Mouse (Mus musculus): Measurements from ENCODE around the gene Frmd8.
"Not testable (repeated sequence)": the region's sequence is repeated elsewhere in the genome, so short reads cannot be mapped to it uniquely, and the experiment has no call there.

Frmd8 gene

DNA sequence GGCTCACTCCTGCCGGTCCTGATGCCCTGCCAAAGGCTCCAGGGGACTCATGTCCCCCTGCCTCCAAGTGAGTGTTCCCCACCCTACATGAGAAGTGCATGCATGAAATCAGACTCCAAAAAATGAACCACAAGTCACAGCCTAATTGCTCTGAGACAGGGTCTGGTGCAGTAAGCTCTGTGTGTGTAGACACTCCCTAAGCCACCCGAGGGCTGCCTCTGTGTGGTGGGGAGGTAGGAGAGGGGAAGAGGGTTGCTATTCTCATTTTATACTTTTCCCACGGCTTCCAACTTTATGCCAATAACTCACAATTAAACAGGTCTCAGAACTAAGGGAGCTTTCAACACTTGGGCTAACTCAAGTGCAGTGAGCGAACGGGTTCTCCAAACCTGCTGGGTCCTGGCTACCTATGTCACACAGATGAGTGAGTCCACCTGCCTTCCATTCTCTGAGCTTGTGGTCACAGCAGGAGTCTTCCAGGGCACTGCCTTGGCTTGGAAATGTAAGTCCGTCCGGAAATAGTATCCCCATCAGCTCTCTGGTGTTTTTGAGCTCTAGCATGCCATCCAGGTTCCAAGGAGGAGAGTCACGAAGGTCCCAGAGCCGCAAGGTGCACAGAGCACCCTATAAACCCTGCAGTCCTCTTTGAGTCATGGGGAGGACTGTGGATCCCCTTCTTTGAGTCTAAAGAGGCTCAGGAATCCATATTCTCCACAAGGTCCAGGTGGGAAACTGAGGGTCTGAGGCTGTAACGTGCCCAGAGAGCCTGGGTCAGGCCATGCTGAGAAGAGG lies 50.1 kb downstream of the Frmd8 start:
- DNase-seq (ENCODE audit: low spot score): no peak

DNA sequence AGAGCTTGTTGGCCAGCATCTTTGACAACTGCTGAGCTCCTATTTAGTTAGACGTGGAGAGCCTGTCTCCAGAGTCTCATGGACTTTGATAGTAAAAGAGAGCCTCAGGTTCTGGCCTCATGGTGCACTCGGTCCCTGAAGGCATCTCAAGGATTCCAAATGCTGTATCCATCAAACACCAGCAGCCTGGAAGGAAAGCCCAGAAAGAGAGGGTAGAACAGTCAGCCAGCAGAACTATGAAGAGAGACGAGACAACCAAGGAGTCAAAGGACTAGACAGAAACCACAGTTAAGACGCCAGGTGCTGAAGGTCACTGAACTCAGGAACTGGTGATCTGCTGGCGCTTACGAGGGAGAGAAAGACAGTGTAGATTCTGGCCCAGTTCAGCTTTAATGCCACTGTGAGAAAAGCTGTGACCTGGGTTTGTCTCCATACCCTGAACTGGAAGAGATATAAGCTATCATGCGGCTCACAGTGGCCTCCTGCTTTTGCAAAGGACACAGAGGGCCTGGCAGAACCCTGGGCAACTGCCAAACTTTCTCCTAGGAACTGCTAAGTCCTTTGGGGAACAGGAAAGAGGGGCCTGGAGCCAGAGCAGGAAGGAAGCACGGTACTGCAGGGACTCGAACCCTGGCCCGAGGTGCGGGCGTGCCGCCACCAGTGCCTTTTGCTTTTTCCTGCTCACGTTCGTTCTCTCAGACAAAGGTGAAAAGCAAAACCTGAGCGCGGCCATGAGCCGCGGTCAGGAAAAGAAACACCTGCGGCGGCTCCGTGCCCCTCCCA lies 50.8 kb downstream of the Frmd8 start:
- DNase-seq (ENCODE audit: low spot score): peak; percentile 60

DNA sequence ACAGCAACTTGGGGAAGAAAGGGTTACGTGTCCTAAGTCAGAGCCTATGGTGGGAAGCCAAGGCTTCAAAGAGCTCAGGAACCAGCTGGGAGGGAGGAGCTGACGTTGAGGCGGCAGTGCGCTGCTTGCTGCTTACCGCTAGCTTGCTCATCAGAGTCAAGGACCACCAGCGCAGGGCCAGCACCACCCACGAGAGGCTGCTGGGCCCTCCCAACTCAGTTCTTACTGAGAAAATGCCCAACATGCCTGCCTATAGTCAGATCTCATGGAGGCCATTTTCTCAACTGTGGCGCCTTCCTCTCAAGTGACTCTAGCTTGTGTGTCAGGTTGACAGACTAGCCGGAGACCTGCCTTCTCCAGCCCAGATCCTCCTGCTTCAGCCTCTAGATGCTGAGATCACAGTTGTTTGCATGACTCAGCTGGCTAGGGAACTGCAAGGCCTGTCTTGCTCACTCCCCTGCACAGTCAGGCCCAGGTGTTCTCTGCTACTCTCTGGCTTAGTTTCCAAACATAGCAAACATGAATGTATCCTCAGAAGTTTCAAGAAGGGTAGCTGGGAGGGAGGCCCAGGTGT lies 51.7 kb downstream of the Frmd8 start:
- DNase-seq (ENCODE audit: low spot score): no peak

DNA sequence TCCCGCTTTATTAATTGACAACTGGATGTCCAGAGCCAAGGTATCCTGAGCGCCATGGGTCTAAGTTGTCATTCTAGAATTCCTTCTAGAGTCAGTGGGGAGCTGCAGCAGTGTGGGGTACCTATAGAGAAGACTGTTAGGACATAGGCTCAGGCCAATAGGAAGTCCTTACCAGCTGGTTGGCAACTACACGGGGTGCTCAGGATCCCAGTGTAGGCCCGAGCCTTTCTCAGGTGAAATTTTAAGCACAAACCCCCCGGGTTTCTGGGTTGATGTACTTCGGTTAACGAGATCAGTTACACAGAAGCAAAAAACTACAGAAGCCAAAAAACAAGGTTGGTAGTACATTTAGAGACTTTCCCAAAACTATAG lies 52.3 kb downstream of the Frmd8 start:
- DNase-seq (ENCODE audit: low spot score): no peak

DNA sequence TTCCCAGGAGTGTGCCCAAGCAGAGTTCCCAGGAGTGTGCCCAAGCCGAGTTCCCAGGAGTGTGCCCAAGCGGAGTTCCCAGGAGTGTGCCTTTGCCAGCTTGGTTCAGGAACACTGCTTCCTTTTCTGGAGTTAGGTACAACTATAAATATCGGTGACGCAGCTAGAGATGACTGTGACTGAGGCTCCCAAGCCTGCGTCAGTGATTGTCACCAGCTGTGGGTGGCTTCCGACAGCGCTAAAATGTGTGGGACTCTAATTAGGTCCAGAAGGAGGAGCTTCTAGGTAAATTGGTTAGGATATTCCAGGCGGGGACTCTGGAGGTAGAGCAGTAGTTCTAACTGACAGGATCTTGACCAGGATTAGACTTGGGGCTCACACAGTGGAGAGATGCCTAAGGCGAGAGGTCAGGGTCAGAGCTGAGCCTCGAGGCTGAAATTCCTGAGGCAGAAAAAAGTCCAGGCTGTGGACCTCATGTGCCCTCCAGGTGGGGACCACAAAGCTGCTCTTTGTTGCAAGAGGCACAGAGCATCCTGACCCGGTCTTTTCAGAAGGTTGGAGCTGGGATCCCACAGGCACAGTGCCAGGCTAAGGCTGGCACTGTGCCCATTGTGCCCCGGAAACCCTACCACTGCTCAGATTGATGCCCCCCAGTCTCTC lies 52.8 kb downstream of the Frmd8 start:
- DNase-seq (ENCODE audit: low spot score): no peak

DNA sequence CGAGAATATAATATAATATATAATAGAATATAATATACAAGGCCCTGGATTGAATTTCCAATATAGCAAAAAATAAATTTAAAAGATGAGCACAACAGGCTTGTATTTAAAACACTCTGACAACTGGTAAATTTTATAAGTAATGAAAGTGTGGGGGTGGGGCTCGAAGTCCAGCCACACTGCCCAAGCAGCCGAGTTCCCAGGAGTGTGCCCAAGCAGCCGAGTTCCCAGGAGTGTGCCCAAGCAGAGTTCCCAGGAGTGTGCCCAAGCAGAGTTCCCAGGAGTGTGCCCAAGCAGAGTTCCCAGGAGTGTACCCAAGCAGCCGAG lies 53.3 kb downstream of the Frmd8 start:
- DNase-seq (ENCODE audit: low spot score): no peak

DNA sequence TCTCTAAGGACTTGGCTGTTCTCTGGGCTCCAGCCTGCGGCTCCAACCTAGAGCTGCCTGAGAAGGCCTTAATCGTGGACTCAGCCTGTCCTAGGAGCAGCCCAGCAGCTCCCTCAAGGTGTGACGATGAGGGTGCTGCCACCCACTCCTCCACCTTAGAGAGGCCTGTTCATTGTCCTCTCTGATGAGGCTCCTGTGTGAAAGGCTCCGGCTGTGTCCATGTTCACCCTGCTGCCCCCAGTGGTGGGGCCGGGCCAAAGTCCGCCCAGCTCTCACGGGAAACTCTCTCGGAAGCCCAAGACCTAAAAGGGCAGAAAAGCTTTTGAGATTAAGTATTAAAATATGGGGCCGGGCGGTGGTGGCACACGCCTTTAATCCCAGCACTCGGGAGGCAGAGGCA lies 55.5 kb downstream of the Frmd8 start:
- no peak for DNase-seq (ENCODE audit: low spot score)

DNA sequence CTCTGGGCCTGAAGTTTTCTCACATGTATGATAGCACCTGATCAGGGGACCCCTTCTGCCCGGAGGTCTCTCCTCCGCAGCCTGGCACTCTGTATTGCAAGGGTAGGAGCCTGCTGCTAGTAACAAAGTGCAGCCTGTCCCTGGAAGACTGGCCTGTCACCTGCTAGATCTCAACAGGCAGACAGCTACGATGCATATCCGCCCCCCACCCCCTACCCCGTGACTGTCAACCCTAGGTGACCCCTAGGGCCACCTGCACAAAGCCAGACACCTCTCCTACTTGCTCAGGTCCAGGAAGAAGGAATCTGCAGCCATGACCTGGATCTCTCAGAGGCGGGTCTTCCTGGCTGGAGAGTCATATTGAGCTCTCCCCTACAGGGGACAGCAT lies 56.5 kb downstream of the Frmd8 start:
- DNase-seq (ENCODE audit: low spot score): no peak

DNA sequence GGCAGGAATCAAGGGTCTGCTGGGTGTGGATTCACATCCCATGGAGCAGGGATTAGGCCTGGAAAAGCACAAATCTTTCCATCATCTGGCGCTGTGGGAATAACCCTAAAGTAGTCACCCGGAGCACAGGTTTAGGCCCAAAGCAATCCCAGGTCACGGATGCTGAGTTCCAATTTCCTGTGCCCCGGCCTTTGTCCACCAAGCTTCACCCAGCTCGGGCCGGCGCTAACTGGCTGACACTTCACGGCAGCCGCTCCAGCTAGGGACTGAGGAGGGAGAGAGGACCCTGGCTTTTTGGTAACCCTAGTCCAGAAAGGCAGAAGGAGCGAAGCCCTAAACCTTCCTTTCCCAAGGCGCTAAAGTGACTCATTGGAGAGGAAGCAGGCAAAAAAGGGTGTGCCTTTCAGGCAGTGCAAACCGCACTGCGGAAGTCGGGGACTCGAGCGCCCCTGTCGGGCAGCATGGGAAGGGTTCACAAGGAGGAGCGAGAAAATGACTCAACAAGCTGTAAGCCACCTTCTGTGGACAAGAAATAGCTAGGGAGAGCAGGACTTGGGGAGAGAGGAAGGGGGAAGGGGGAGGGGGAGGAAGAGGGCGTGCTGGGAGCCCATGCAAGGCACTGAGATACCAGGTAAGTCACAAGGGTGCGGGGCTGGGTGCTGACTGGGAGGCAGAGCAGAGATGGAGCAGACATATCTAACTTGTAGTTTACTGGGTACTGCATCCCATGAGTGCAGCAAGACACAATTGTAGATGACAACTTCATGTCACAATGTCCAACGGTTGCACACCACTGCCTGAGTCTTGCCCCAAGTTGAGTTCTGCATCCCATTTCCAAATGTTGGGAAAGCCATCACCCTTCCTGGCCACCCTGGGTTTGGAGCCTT lies 57.1 kb downstream of the Frmd8 start:
- DNase-seq (ENCODE audit: low spot score): peak; percentile 93

DNA sequence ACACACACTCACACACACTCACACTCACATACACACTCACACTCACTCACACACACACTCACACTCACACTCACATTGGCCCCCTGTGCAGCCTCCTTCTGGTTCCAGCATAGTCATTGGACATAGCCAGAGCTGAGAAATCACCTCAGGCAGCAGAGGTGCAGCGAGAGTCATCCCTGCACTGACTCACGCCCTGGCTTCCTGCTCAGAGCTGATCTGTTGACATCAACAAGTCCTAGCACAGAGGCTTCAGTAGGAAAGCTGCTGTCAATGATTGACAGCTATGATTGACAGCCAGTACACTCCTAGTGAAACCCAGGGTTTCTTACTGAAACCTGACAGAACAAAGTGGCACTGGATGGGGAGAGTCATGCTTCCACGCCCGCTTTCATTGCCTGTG lies 59.1 kb downstream of the Frmd8 start:
- peak; percentile 46 for DNase-seq (ENCODE audit: low spot score)

DNA sequence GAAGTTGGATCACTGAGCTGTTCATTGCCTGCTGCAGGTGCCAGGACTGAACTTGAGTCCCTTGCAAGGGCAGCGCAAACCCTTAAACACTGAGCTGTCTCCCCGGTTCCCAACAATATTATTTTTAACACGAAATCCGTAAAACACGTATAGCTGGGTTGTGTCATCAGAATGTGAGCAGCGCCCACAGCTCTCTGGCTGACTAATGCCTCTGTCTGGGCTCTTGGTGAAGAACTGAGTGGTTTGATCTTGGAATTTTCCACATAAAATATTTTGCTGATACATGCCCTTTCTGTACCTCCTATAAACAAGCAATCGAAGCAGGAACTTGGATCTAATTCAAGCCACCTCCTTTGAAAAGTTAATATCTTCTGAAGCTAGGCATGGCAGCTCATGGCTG lies 60.1 kb downstream of the Frmd8 start:
- DNase-seq (ENCODE audit: low spot score): no peak

DNA sequence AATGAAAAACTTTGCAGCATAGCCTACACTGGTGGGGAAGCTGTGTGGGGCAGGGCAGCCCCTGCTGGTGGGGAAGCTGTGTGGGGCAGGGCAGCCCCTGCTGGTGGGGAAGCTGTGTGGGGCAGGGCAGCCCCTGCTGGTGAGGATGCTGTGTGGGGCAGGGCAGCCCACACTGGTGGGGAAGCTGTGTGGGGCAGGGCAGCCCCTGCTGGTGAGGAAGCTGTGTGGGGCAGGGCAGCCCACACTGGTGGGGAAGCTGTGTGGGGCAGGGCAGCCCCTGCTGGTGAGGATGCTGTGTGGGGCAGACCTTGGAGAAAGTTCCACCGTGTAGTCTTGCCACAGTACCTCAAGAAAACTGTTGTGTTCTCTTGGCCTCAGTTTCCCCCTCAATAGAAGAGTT lies 61.0 kb downstream of the Frmd8 start:
- not testable (repeated sequence) for DNase-seq (ENCODE audit: low spot score)

DNA sequence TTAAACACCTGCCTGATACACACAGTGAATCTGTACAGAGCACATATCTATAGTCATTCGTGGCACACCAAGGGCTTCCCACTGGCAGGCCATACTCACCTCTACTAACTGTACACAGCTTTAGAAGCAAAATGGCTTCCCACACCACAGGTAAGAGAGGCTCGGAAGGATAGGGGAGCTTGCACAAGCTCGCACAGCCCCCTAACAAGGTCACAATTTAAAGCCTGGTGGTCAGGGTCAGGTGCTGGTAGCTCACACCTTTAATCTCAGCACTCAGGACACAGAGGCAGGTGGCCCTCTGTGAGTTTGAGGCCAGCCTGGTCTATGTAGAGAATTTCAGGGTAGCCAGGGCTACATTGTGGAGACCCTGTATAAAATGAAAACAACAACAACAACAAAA lies 61.5 kb downstream of the Frmd8 start:
- no peak for DNase-seq (ENCODE audit: low spot score)

DNA sequence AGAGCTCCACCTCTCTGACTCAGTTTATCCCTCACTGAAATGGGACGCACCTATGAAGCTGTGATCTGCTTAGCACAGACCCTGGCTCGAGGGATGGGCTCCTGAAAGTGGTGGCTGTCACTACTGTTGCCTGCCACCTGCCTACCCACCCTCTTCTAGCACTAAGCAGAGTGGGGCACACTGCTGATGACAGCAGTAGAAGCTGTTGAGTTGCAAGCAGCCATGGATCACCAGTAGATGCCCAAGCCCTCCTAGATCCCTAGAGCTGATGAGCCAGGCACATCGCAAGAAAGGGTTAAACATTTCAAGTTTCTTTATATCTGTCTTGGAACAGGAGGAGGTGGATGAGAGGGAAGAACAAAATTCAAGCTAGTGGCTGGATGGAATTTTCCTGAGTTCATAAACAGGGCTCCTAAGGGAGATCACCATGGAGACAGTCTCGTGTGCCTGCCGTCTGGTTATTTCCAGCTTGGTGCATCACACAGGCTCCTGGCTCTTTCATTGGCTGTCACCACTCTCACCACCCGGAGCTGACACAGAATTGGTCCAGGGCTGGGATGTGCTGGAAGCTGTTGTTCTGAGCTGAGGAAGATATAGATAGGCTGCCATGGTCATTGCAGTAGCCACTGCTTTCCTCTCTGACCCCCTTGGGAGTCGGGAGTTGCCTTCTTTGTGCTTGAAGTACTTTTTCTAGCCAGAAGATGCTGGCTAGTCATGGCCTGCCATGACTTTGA lies 63.1 kb downstream of the Frmd8 start:
- DNase-seq (ENCODE audit: low spot score): peak; percentile 91

DNA sequence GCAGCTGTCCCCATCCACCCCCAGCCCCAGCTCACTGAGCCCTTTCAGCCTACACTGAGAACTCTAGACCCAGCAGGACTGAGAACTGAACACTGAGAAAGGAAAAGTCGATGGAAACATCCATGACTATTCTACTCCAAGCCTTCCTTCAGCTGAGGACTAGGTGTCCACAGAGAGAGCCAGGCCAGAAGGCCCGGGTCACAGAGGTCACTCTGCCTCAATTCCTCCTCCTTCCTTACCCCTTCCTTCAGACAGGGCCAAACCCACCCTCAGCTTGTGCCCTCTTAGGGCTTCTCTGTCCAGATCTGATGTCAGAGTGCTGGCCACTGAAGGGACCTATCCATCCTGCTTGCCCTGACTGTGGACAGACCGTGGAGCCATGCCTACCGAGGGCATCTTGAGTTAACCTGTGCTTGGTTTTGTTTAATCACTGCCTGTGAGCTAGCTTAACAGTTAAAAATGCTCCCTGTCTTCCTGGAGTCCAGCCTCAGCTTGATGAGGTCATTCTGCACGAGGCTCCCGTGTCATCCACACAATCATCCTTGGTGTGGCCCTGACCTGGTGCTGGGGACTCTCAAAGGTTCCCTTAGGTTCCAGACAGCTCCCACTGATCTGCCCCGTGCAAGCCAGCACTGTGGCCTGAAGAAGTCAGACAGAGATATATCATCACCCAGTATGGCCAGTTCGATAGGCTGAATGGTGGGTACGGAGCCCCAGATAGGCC lies 64.1 kb downstream of the Frmd8 start:
- DNase-seq (ENCODE audit: low spot score): no peak

DNA sequence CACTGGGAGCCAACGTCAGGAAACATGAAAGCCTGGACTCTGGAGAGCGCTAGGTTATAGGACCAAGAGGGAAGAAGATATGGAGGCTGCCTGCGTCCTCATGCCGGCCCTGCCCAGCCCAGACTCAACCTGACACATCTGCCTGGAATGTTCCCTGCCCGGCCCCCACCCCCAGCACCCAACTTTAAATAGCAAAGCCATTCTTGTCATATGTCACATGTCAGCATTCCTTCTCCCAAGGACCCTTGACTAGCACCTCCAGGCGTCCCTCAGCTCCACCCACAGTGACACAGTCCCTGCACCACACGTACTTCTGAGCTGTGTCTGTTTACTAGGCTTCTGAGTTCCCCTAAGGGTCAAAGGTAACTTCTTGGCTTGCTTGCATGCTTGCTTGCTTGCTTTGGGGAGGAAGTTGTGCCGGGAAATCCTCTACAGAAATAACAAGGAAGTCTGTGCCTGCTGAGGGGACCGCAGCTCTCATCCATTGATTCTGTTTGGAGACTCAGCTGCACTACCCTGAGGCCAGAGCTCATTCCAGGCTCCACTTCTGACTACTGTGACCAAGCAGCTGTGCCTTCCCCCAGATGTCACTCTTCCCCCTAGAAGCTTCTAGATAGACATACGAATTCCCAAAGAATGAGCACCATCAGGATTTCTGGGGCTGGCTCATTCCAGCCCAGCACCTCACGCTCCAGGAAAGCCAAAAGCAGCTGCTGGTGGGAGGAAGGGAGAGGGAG lies 64.8 kb downstream of the Frmd8 start:
- peak; percentile 68 for DNase-seq (ENCODE audit: low spot score)

DNA sequence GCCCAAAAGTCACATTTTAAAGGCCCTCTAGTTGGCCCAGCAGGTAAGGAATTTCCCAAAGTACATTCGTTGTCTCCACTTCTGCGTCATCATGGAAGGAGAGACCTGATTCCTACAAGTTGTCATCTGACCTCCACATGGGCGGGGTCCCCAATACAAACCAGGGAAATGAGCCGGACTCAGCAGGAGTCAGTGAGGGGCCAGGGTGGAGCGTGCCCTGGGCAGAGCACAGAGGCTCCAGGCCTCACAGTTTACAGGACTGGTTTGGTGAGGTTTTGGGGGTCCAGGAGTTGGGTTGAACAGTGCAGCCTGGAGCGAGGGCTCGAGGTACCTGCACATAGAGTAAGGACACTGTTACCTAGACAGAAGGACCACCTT lies 65.4 kb downstream of the Frmd8 start:
- no peak for DNase-seq (ENCODE audit: low spot score)

DNA sequence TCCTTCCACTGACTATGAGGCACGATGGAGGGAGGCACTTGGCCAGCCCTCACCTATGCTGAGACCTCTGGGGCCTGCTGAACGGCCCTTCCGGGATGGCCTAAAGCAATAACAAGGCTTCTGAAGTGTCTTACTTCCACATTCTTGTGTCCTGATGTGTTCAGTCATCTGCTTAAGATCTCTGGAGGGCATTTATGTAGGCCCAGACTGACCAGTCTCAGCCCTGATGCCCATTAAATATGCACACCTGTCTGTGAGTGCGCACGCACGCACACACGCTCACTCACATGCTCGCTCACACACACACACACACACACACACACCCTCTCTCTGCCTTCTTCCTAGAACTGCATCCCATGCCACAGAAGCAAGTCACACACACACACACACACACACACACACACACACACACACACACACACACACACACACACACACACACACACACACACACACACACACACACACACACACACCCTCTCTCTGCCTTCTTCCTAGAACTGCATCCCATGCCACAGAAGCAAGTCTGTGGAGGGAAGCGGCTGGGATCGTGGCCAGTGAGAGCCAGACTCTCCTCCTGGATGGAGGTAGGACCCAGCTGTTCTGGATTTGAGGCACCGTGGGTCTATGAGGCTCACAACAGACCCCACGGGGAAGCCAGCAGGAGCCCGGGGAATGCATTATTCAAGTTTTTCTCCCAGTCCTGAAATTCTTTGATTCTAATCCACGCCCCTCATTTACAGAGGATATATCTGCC lies 65.9 kb downstream of the Frmd8 start:
- no peak for DNase-seq (ENCODE audit: low spot score)

DNA sequence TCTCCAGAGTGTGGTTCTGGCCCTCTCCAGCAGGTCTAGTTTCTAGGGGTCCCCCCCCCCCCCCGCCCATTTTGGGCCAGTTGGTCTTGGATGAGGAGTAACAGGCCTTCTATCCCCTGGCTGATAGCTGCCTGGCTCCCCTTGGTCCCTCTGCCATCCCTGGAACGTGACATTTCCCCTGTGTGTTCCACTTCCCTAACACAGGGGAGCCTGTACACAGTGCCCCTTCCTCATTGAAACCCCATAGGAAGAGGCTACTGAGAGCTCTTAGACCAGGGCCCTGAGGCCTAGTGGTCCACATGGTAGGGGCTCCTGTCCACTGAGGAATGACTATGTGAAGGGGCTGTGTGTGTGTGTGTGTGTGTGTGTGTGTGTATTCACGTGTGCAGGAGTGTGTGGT lies 67.3 kb downstream of the Frmd8 start:
- DNase-seq (ENCODE audit: low spot score): no peak
